Mouse (Mus musculus): ENCODE data around the gene Tspan14.

DNA sequence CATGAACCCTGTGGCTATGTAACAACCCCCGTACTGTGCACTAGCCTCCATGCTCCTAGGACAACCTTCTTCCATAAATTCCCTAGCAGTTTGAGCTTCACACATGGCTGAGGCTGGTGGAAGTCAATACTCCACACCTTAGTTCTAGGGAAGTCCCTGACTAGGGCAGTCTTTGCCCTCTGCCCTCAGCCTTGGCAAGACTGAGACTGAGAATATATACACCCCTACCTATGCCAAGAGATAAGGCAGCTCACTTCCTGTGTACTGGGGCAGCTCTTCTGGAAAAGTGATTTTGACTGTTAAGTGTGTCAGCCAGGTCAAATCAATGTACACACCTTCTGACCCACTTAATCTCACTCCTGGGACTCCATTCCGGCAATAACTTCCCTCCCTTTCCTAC lies 39.6 kb downstream of the Tspan14 start:
- TF ChIP-seq CTCF (IDR thresholded peaks at IDR 0.05; ENCODE audit: borderline replicate concordance, control insufficient read depth, extremely low read depth, insufficient read depth, low read length, poor library complexity) (no peak), POLR2A (IDR thresholded peaks at IDR 0.05; ENCODE audit: control insufficient read depth, extremely low read depth, insufficient read depth, low read length, poor library complexity) (no peak)
